Mouse (Mus musculus): ENCODE measurements around the gene Cntn5.
A peak's percentile ranks its signal among the peaks of the same experiment; 100 is the strongest.
"Not testable (repeated sequence)": the region's sequence is repeated elsewhere in the genome, so short reads cannot be mapped to it uniquely, and the experiment has no call there.

Cntn5 gene

DNA sequence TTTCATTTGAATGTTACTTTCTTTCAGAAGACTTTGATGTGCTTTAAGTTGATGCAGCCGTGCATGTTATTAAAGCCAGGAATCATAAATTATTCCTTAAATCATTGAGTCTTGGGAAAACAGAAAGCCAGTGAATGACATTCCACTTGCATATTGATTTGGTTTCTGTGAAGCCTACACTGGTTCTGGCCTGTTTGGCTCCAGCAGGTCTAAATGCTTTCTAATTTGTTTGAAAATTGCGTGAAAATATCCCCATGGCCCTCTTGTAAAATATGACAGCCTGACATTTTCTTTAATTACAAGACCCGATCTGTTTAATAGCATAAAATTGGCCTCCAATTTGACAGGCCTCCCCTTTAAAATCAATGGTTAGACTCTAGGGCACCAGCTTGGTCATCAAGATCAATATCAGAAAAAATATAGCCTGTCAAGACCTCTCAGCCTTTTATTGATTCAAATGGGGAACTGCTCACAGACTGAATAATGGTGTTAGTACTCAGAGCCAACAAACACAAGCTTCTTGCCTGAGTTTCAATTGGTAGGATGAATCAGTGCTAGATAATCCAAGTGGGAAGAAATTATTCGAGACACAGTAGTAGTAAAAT, 247.3 kb downstream of the Cntn5 start:
- no peak for DNase-seq (ENCODE audit: low spot score in 2 of 2)

DNA sequence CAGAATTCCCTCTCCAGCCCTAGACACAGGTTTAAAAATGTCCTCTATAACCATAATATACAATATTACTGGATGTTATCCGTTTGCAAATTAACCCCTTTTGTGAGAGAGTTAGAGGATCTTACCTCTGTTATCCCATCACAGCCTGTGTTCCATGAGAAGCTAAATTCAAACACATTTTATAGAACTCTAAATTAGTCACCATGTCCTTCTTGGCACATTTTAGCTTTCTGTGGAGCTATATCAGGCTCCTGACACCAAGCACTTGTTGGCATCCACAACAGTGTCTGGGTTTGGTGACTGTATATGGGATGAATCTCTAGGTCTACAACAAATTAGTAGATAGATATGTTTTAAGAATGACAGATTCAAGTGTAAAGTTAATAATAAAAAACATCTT, 253.9 kb downstream of the Cntn5 start:
- no peak for DNase-seq (ENCODE audit: low spot score in 2 of 2)

DNA sequence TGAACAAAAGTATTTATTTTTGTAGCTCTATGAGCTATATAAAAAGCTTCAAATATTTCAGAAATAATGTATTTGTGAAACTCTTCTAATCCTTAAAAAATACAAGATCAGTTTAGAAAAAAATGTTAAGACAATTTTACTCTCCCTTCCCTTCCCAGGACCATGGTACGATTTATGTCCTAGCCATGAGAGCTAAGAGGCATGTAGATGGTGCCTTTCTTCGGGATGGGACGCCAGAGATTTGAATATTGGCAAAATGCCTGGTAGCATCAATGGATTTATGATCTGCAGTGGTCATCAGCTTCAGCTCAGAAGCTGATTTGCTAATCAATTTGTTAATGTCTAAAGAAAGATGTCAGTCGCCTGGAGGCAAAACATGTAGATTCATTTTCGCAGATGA, 258.6 kb downstream of the Cntn5 start:
- DNase-seq (ENCODE audit: low spot score in 2 of 2): no peak

DNA sequence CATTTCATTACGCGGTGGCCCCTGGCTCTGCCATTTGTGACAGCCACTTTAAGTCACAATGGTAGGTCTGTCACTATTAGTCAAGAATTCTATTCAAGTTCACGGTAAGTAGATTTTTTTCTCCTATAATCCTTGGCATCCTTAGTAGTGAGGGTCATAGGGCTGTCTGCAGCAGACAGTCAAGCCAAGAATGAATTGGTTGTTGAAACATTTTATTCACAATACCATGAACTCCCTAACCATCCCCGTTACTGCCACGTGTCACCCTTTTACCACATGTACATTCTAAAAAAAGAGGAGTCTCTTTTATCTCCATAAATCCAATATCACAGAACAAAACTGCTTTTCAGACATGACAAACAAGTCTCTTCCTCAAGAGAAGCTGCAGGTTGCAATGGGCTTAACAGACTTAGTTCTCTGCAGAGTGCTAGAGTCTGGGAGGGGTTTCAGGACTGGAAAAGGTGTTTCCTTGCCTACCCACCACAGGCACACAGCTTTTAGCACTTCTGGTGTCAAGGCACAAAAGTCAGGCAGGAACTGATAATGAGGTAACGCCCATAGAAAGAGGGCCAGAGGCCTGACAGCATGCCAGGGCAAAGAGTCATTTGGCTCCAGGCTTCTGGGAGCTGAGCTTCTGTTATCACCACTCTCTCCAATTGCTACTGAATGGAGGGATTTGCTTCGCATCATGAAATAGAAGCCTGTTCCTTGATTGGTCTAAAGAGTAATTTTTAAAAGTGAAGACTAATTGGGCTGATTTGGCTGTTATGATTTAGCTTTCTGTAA, 259.3 kb downstream of the Cntn5 start:
- no peak for DNase-seq (ENCODE audit: low spot score in 2 of 2)

DNA sequence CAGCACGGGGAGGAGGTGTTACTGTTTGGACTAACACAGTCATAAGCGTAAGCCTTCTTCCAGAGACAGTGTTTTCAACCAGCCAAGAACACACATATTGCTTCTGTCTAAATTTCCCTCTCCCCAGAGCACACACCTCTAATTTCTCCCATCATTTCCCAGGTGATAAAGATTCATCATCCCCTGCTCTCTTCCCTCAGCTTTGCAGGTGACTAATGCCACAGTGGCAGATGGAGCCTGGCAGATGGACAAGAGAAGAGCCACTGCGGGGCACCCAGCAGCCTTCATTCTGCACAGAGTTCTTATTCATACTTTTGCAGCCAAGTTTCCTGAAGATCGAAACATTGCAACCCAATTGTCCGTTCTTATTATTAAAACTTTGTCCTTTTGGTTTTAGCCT, 286.5 kb downstream of the Cntn5 start:
- peak in 1 of 2 experiments; percentile 5 for DNase-seq (ENCODE audit: low spot score in 2 of 2)

DNA sequence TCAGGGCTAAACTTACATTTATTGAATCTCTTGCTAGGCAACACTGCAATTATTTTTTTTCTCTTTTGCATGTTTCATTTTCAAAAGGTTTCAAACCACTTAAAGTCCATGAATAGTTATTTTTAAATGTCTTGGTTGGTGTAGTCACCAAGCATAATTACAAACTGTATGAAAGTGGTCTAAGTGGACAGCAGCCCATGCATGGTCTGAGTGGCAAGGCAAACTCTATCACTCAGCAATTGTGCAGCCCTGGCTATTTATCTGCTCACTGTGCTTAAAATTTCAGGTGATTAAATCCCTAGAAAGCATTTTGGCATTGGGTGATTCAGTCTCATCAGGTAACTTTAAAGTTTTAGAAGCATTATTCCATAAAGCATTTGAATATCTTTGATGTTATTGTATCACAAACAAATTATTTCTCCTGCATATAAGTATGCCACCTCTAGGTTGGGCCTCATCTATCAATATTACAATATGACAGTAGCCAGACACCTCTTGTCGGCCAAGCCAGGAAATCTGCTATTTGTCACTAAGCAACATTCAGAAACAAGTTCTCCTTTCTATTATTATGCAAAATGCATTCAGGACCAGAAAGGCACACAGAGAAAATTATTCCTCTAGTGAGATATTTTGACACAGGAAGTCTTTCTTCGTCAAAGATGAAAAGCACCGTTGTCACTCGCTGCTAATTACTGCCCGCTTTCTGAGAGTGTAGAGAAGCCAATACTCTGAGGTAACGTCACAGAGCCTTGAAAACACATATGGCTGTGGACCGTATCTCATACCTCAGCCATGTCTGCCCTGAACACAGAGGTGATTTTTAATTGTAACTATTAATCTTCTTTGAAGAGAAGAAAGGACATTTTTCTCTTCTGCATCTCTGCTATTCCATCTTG, 329.0 kb downstream of the Cntn5 start:
- no peak for DNase-seq (ENCODE audit: low spot score in 2 of 2)

DNA sequence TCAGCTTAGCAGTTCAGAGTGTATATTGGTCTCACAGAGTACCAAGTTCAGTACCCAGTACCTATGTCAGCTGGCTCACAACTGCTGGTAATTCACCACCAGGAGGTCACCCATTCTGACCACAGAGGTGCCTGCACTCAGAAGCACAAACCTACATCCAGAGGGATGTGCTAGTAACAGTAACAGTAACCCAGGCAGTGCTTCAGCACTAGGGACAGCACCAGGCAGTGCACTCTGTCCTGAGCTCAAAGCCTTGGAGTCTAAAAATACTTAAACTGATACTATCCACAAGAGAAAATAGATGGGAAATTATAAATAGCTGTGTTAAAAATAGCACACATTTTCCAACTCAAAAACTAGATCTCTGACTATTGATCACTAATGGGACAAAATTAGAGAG, 334.7 kb downstream of the Cntn5 start:
- DNase-seq (ENCODE audit: low spot score in 2 of 2): no peak

DNA sequence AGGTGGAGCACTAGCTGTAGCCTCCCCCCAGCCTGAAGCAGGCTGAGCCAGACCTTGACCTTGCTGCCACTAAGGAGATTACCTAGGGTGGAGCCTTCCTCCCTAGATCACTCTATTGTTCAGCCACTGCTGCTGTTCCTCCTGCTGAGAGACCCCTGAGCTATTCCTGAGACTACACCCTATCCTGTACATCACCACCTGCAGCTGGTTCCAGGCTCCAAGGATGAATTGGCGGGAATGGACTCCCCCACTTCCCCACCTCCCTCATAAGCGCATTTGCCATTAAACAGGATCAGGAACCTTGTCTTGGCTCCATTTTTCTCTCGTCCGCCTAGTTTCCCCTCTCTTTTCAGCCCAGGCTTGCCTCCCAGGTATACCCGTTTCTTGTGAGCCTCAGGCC, 363.7 kb downstream of the Cntn5 start:
- DNase-seq (ENCODE audit: low spot score in 2 of 2): not testable (repeated sequence)

DNA sequence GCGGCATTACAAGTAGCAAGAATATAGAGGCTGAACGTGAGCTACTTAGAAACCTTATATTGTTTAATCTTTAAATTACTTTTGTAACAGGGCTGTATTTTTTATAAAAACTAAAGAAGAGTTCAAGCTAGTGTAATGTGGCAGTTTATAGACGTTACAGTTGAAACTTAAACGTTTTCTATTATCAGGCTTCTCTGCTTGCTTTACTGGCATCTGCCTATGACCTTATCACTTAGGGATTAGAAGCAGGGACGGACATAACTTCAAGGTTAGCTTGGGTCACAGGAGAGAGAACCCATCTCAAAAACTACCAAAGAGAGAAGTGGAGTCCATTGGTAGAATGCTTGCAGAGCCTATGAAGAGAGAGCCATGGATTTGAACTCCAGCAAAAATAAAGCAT, 372.3 kb downstream of the Cntn5 start:
- no peak for DNase-seq (ENCODE audit: low spot score in 2 of 2)

DNA sequence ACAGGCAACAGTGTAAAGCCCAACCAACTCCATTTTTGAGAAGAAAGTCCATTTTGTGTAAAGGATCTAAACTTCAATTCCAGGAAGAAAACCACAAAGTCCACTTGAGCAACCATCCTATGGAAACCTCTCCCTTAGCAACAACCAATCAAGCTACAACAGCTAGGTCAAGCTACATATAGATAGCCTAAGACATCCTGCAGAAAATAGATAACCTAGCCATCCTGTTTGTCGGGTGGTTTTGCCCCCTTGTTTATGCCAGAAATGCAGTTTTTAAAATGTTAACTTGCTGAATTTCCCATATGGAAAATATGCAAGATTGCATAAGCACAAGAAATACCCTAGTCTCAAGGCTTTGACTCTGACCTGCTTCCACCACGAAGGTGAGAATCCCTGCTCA, 373.5 kb downstream of the Cntn5 start:
- no peak for DNase-seq (ENCODE audit: low spot score in 2 of 2)

DNA sequence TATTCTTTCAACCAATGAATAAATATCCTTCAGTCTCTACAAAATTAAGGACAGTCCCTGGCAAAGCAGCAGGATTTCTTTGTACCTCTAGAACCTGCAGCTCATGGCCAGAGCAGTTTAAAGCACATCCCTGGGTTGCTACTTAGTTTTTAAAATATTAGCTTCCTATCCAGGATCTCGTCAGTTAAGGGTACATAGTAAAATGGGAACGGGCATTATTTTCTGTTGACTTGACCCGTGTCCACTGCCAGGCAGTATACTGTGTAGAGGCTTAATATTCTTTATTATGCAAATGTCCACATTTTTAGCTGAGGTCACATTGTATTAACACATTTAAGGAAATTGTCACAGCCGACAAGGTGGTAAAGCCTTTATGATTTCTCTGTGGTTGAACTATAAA, 375.0 kb downstream of the Cntn5 start:
- no peak for DNase-seq (ENCODE audit: low spot score in 2 of 2)

DNA sequence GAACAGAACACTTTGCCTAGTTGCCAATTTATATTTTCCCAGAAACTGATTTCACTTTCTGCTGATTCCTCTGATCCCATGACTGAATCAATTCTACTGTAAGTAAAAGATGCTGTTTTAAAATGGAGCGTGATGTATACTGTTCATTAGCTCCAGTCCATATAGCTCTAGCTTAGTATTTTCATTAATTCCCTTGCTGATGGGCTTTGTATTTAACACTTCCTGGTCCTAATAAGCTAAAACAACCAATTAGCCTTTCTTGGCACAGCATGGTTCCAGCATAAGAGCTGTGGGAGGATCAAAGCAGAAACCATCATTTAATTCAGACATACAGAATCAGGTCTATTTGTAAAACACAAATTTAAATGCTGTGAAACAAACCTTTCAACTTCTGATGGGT, 375.5 kb downstream of the Cntn5 start:
- no peak for DNase-seq (ENCODE audit: low spot score in 2 of 2)

DNA sequence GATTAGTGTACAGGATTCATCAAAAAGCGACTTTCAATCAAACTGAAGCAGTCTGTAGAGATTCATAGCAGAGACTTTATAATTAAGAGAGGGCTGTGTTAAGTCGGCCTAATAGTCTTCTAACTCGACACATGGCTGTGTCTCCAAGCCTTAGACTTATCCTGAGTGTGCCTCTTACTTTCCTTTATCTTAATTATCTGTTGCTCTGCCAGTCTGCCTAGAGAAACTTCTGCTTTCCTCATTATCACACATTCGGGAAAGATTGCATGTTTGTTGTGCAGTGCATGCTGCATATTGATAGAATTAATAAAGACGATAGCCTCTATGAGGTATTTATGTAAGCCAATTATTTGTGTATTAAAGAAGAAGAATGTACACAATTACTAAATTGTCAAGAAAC, 375.9 kb downstream of the Cntn5 start:
- no peak for DNase-seq (ENCODE audit: low spot score in 2 of 2)

DNA sequence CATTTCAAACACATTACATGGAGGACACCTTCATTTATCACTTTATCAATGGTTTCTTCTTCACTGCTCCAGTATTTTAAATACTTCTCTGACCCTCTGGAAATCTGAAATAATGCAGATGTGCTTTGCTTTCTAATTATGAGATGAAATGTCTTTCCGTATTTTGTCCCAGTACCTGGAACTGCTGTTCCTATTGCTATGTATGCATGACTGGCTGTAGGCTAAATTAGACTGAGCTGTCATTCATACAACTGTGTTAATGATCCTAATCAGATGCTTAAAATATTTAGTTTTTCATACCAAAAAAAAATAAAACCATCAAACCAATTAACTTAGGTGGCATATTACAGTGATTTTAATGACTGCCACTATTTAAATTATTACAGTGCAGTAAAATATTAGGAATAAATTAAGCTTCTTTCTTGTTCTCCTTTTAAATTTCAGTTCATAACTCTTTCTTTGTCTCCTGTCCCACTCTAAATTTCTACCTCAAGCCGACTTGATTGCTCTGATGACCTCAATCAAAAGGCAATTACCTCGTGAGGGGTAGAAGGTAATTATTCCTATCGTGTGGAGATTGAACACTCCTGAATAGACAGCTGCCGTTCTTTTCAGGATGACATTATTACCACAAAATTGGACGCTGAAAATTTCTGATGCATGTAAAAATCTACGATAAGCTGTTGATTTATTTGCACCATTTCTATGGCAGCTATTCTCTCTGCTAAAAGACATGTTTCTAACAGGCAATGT, 378.5 kb downstream of the Cntn5 start:
- no peak for DNase-seq (ENCODE audit: low spot score in 2 of 2)

DNA sequence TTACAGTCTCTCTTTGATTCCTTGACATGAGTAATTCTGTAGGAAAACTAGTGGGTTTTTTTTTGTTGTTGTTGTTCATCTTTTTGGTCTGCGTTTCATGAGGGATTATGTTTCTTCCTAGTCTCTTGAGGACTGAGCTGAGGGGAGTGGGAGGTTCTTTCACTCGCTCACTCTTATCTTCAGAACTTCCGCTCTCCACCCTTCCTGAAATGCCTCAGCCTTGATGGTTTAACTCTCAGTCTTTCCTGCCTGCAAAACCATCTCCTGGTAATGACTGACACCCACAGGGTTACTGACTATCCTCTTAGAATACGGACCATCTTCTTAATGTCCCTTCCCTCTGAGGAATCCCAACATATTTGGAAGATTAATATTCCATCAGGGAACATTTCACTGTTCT, 382.0 kb downstream of the Cntn5 start:
- no peak for DNase-seq (ENCODE audit: low spot score in 2 of 2)

DNA sequence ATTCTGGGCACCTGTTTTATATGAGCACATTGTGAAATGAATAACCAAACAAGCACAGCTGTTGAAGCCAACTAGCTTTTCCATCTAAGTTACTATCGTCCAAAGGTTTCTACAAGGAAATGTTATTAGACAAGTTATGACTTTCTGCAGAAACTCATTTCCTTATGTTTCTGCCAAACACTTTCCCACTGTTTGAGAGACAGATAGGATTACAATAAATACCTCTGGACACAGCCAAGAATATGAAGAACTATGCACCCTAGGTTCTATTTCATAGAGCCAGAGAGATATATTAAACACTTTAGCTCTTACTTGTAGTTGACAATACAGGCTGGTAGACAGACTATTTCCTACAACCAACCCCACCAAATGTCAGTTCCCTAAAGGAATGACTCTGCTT, 383.5 kb downstream of the Cntn5 start:
- DNase-seq (ENCODE audit: low spot score in 2 of 2): no peak

DNA sequence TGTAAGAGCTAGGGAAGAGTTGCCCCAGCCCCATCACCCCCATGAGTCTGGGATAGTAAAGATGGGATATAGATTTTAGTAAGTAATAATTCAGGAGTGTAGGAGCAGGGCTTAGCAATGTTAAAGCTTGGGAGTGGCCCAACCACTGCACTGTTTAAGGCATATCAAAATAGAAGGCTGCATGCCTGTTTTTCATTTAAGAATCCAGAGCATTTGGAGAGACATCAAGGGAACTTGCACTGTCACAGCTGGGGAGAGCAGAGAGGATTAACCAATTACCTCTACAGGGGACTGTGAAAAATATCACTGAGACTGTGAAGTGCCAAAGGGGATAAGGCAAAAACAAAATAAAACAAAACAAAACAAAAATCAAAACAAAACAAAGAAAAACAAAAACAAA, 412.3 kb downstream of the Cntn5 start:
- no peak for DNase-seq (ENCODE audit: low spot score in 2 of 2)

DNA sequence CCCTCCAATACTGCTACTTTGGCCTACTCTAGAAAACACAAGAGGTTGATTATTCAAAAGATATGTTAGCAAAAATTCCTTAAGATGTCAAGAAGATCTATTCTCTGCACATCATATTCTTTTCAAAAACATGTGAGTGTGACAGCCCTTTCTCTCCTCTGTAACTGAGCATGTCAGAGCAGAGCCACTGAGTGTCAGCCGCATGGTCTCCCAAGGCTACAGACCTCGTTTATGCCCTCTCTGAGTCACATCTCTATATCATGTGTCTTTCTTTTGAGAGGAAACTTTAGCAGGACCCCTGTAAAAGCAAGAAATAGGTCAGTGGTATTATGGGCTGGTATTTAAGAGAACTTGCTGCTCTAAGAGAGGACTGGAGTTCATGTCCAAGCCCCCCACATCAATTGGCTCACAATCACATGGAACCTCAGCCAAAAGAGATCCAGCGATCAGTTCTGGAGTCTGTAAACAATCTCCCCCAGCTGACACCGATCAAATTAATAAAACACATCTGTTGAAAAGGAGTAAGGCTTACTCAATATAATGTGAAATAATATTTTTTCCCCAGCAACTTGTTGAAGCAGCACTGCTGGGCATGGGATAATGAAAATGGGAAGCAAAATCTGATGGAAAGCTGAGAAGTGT, 433.0 kb downstream of the Cntn5 start:
- DNase-seq (ENCODE audit: low spot score in 2 of 2): no peak

DNA sequence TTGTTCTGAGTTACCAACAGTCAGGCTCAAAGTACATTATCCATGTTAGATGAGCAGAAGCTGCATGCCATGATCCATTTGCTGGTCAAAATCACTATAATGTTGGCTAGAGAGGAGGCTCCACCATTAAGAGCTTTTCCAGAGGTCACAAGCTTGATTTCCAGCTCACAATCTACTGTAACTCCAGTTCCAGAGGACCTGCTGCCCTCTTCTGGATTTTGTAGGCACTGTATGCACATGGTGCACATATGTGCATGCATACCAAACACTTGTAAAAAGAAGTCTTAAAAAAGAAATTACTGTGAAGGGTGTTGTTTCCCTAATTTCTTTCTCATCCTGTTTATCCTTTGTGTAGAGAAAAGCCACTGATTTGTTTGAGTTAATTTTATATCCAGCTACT, 439.8 kb downstream of the Cntn5 start:
- no peak for DNase-seq (ENCODE audit: low spot score in 2 of 2)

DNA sequence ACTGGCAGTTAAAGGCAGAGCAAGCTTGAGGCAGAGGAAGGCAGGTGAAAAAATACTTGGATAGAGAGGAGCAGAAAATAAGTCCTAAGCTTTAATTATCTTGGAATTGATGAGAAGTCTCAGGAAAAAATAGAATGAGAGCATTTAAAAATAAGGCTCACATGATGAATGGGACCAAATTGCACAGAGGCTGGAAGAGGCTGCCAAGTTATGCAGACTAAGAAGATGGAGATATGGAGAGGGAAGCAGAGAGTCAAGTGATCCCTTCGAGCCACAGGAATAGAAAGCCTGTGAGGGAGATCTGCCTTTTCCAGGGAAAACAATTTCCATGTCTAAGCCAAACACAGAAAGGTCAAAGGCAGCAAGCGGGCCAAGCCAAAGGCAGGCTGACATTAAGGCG, 446.7 kb downstream of the Cntn5 start:
- DNase-seq (ENCODE audit: low spot score in 2 of 2): no peak

DNA sequence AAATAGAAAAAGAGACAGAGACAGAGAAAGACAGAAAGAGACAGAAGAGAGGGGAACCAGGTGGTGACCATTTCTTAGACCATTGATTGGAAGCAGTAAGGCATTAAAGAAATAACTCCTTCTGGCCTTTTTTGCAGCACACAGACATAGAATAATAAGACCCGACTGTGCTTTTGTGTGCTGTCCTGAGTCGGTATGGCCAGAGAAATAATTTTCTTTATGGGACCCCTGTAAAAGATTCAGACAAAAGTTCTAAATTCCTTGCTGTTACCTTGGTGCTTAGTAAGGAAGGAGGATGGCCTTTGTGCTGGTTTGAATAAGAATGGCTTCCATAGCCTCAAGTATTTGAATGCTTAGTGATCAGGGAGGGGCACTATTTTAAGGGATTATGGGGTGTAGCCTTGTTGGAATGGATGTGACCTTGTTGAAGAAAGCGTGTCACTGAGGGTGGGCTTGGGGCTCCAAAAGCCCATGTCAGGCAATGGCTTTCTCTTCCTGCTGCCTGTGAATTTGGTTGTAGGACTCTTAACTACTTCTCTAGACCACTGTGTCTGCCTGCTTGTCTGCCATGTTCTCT, 455.5 kb downstream of the Cntn5 start:
- no peak for DNase-seq (ENCODE audit: low spot score in 2 of 2)
